Mouse (Mus musculus) bone marrow, adult 2 months (tissue): ENCODE results near the gene Glis3. TPM values are rescaled to one million over a fixed set of nuclear protein-coding genes. Genes with fewer than 3 reads are reported as not detected.

ENCODE experiments used
- H3K27ac ChIP-seq: fragments of 200-500 bp; 2 replicates; pipeline ENCODE4 v1.5.1; 2012; ENCODE audit warnings: low read depth, mild to moderate bottlenecking, control low read depth, inconsistent platforms, low read length; ENCODE audit not compliant: control insufficient read depth, poor library complexity, insufficient read depth
- H3K4me1 ChIP-seq: fragments of 200-500 bp; 2 replicates; pipeline ENCODE4 v1.6.1; 2011; ENCODE audit warnings: low read length; ENCODE audit not compliant: control insufficient read depth, insufficient read depth
- H3K4me3 ChIP-seq: fragments of 200-500 bp; replicated peaks from 2 replicates; pipeline ENCODE3; 2011; ENCODE audit warnings: mild to moderate bottlenecking, low read depth, low read length, control low read depth; ENCODE audit not compliant: control insufficient read depth
- CTCF ChIP-seq: fragments of 200-500 bp; IDR thresholded peaks from 2 replicates; pipeline ENCODE4 v1.5.1; 2011; ENCODE audit warnings: low read length, control low read depth; ENCODE audit not compliant: control insufficient read depth, insufficient read depth
- POLR2A ChIP-seq: fragments of 200-500 bp; IDR thresholded peaks from 2 replicates; pipeline ENCODE4 v1.6.1; 2011; ENCODE audit warnings: low read depth, mild to moderate bottlenecking, control low read depth, low read length, borderline replicate concordance; ENCODE audit not compliant: control insufficient read depth
- WGBS: fragments of 180-500 bp; shearing (Covaris S2); methylation state at CpG from one replicate; pipeline ENCODE4 v1.1.7; 2018; 5-methylcytosine and 5-hydroxymethylcytosine counted together
- polyA plus RNA-seq: library from polyadenylated mRNA; stranded (reverse); fragments of >200 nt; gene quantifications from 2 replicates; pipeline ENCODE4 v1.2.4, GENCODE M21; 2011; ENCODE audit warnings: low replicate concordance; ENCODE audit not compliant: missing spikeins, insufficient read depth, insufficient read length

Gene Glis3
- polyA plus RNA-seq, 1 experiment = 2.5 TPM

GRCm38 (mm10) chr19:28237621-28238020 is 442.3 kb downstream of the Glis3 start:
- Histone ChIP-seq H3K4me1 (no peaks in the 10 kb centered on the region), H3K27ac (no peak overlapping the region), H3K4me3 (no peak overlapping the region)
- WGBS = 94% methylated on average over 2 of the region's 2 CpGs
- TF ChIP-seq POLR2A (no peak), CTCF (no peak)

- Histone ChIP-seq H3K27ac (no peak overlapping the region), H3K4me3 (no peak overlapping the region), H3K4me1 (no peaks in the 10 kb centered on the region)
- WGBS = 70% methylated on average over 5 of the region's 5 CpGs
- TF ChIP-seq CTCF = no peak
- TF ChIP-seq POLR2A = no peak
Observed at GRCm38 (mm10) chr19:28235571-28235970, 444.3 kb downstream of the Glis3 start.

- WGBS = 85% methylated on average over 9 of the region's 9 CpGs
- TF ChIP-seq CTCF = no peak
- H3K4me1 ChIP-seq = no peaks in the 10 kb centered on the region
Observed at GRCm38 (mm10) chr19:28235096-28235495, 444.8 kb downstream of the Glis3 start.

GRCm38 (mm10) chr19:28234676-28235075 is 445.2 kb downstream of the Glis3 start:
- no peak overlapping the region for H3K27ac ChIP-seq
- WGBS = 85% methylated on average over 2 of the region's 2 CpGs
- TF ChIP-seq POLR2A (no peak), CTCF (no peak)
- H3K4me3 ChIP-seq = no peak overlapping the region
- H3K4me1 ChIP-seq = no peaks in the 10 kb centered on the region

More at GRCm38 (mm10) chr19:28235096-28235495, 444.8 kb downstream of the Glis3 start:
- Histone ChIP-seq H3K27ac (no peak overlapping the region), H3K4me3 (no peak overlapping the region)

- no peak for TF ChIP-seq POLR2A
- no peak for TF ChIP-seq CTCF
- 63% methylated on average over 3 of the region's 3 CpGs for whole genome bisulfite sequencing
- H3K4me3 ChIP-seq = no peak overlapping the region
- no peaks in the 10 kb centered on the region for H3K4me1 ChIP-seq
- H3K27ac ChIP-seq = no peak overlapping the region
Observed at GRCm38 (mm10) chr19:28231511-28231910, 448.4 kb downstream of the Glis3 start.

- Histone ChIP-seq H3K4me3 (no peak overlapping the region), H3K27ac (no peak overlapping the region), H3K4me1 (no peaks in the 10 kb centered on the region)
- WGBS = 80% methylated on average over 10 of the region's 10 CpGs
- no peak for TF ChIP-seq POLR2A
- TF ChIP-seq CTCF = no peak
Observed at GRCm38 (mm10) chr19:28227526-28227925, 452.4 kb downstream of the Glis3 start.

- WGBS = 67% methylated on average over 6 of the region's 6 CpGs
- TF ChIP-seq CTCF = no peak
- no peak for TF ChIP-seq POLR2A
- Histone ChIP-seq H3K27ac (no peak overlapping the region), H3K4me1 (no peaks in the 10 kb centered on the region), H3K4me3 (no peak overlapping the region)
Observed at GRCm38 (mm10) chr19:28225651-28226050, 454.2 kb downstream of the Glis3 start.

- Histone ChIP-seq H3K4me1 (no peaks in the 10 kb centered on the region), H3K27ac (no peak overlapping the region), H3K4me3 (no peak overlapping the region)
- WGBS = 86% methylated on average over 4 of the region's 4 CpGs
- TF ChIP-seq CTCF = no peak
- TF ChIP-seq POLR2A = no peak
Observed at GRCm38 (mm10) chr19:28211630-28212029, 468.2 kb downstream of the Glis3 start.

Other genes starting within 250 kb of the Glis3 start
- gene Slc1a1, start 155.0 kb upstream of the Glis3 start, polyA plus RNA-seq = 1.9 TPM in 1 of 2 replicates, not detected in the other